Mouse (Mus musculus): Measurements from ENCODE around the gene Cyct.

The Cyct gene

DNA sequence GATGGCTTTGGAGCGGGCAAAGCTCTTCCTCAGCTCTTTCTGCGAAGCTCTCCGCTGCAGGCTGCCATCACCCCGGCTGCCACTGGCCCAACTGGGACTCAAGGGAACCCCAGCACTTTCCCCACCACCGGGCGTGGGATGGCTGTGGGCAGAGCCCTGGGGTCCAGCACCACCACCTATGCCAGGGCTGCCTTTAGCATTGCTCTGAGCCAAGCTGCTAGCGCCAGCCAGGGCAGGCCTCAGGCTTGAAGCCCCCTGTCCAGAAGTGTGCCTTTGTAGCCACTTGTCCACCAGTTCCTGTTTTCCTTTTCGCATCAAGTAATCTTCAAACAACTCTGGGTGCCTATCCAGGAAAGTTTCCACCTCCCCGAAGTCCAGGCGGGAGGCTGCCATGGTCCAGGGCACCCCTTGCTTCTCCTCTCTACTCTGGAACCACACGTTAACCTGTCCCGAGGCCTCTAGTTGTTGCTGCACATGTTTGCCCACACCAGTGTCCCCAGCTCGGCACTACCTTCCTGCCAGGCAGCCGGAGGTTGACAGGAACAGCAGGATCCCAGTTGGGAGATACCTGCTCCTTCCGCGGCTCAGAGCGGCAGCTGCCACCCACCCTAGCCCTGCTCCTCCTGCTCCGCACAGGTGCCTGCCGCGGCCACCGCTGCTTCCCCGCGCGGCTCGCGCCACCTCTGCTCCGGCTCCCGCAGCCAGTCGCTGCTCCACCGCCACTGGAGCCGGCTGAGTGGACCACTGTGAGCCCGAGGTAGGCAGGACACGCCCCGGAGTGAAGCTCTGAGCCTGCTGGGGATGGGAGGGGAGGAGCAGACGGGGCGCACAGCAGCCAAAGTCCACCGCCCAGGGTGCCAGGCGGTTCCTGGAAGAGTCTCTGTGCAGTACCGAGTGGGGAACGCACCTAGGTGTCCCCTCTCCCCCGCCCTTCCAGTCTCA lies 21.8 kb downstream of the Cyct start, which contains the start of gene Pde11a:
TSS of gene Pde11a (minus strand) at position 560 of the 942 bp plus-strand sequence.
- no peak for DNase-seq (ENCODE audit: low read depth, low spot score)

DNA sequence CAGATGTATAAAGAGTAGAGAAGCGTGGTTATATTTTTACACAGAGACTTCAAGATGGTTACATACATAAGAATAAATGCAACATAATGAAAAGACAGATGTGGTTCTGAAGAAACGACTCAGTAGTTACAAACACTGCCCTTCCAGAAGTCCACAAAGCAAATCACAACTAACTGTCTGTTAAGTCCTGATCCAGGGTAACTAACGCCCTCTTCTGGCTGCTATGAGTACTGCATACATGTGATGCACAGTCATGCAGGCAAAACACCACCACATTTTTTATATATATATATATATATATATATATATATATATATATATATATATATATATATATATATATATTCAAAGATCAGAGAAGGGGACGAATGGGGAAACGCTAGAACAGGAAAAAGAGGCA lies 25.7 kb downstream of the Cyct start:
- DNase-seq (ENCODE audit: low read depth, low spot score) = no peak

DNA sequence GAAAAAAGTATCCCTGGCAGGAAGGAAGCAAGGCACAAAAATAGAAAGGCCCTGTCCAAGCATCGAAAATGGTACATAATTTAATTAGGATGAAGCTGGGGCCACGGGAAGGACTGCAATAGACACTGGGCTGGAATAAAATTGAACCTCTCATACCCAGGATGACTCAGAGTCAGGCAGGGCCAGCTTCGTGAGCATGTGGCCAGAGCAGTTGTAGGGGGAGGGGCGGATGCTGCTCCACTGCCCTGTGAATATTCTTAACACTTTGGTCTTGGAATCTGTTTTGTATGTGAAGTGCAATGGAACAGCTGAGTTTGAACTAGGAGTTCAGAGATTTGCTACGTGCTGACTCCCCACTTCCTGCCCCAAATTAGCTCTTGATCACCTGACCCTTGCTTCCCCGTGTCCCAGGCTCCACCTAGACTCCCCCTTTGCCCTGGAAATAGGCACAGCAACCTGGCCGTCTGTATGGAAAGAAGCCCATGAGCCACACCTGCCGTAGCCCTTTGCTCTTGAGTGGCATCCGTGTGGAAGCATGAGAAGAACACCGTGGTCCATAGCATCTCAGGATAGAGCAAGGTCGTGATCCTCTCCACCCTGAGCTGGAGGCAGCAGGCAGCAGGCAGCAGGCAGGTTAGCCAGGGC lies 28.0 kb downstream of the Cyct start:
- DNase-seq (ENCODE audit: low read depth, low spot score) = peak; percentile 51

- no peak for DNase-seq (ENCODE audit: low read depth, low spot score)
Observed at GRCm38 (mm10) chr2:76330081-76330480, 30.2 kb downstream of the Cyct start.

DNA sequence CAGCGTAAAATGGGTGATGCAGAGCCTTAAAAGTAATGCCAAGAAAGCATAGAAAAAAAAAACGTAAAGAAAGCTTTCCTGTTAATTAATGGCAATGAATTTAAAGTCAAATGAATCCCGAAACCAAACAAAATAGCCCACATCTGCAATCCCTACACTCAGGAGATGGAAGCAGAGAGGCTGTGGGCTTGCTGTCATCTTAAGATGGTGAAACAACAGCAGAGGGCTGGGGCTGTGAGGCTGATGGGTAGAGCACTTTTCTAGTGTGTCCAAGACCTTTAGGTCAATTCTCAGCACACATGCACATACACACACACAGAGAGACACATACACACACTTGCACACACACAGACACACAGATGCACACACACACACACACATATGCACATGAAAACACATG lies 34.1 kb downstream of the Cyct start:
- no peak for DNase-seq (ENCODE audit: low read depth, low spot score)

DNA sequence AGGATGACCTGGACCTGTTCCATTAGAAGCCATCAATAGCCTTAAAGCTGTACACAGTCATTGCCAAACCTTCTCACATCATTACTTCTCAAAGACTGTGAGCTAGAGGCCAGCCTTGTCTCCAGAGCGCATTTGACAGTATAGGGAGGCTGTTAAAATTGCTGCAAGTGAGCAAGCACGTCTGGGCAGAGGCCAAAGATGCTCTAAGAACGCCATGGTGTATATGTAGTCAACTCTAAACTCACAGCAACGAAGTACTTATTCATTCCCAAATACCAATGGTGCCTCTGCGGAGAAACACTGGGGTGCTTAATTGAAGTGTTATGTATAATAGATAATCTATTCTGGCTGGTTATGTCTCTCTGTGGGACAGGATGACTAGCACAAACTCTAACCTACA lies 35.8 kb downstream of the Cyct start:
- no peak for DNase-seq (ENCODE audit: low read depth, low spot score)

DNA sequence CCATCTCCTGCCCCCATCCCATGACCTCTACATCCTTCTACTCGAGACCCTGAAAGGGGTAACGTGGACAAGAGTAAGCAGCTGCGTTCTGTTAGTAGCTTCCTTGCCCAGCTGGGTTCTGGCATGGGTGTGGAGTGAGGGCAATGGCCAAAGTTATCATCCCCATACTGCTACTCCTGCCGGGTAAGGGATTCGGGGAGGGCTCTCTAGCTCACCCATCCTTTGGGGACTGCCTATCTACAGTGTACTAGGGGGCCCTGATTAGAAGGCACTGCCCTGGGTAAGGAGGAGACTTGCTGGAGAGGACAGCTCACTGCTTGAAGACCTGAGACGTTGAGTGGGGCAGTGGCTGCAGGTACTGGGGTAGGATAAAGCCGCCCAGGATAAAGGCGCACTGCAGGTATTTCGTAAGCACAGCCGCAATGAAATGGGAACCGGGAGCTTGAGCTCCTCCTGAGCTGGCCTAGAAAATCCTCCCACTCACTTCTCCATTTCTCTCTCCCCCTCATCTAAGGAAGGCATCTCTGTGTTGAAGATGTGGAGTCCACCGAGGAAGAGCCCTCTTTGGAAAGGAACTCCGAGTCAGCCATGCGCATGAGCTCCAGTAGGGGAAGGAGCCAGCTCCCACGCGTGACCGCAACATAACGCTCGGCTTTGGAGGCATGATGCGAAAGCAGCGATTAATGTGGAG lies 36.9 kb downstream of the Cyct start:
- DNase-seq (ENCODE audit: low read depth, low spot score) = no peak

DNA sequence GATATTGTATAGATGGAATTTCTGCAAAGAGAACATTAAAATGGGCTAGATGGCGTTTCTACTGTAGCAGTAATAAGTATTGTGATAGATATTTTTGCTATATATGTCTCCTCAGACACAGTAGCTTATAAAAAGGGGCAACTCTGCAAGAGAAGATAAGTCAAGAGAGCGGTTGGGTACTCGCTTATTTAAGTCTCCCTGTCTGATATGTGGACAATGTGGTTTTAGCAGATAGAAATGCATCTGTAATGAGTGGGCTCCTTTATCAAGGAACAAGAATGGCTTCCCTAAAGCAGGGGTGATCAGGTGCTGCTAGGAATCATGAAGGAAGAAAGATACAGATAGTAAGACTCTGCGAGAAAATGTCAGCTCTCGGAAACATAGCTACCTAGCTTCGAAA lies 39.9 kb downstream of the Cyct start:
- DNase-seq (ENCODE audit: low read depth, low spot score) = no peak

- no peak for DNase-seq (ENCODE audit: low read depth, low spot score)
Observed at GRCm38 (mm10) chr2:76319231-76319630, 41.0 kb downstream of the Cyct start.
